Mouse (Mus musculus): ENCODE data around the gene Rab34.

DNA sequence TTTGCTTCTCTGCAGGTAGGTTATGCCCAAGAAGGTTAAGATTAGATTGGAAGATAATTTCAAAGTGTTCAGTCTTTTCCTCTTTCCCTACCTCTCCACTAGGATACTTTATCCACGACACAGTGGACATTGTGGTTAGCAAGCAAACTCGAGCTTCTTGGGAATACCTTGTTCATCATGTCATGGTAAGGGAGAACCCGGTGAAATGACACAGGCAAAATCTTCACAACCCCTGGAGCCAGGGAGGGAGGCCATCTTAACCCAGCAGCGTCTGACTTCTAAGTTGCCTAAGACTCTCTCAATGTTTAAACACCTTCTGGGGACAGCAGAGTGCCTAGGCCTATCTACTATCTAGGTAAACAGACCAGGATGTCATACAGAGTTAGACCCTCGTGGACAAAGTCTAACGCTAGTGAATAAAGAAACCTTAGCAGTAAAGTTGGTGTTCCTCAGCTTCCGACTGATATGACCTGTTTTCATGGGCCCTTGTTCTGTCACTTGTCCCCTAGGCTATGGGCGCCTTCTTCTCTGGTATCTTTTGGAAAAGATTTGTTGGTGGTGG, 8.7 kb upstream of the Rab34 start:
- no peak for TF ChIP-seq FLI1 (IDR thresholded peaks at IDR 0.05; ENCODE audit: low read length)
- TF ChIP-seq GATA1 (IDR thresholded peaks at IDR 0.05; ENCODE audit: borderline replicate concordance, low read length), result no peak

Measured in megakaryocyte, embryonic 14.5 days (primary cell).